Mouse (Mus musculus): ENCODE data around the gene Dpm3. TPM values are rescaled to one million over a fixed set of nuclear protein-coding genes. Genes with fewer than 3 reads are reported as not detected.

The Dpm3 gene
- polyA plus RNA-seq, 1 experiment from 2014 or later: 119 TPM

- no peak for TF ChIP-seq CTCF (IDR thresholded peaks at IDR 0.05; ENCODE audit: low read depth)
- Histone ChIP-seq H3K4me3 (ENCODE audit: low read depth, low read length) (no peak overlapping the region; the same call in 1 of the 2 replicates), H3K4me1 (ENCODE audit: insufficient read depth) (peaks cover 13% of the 10 kb centered on the region), H3K27ac (ENCODE audit: low read depth) (peak overlapping the region; percentile 19; the same call in 1 of the 2 replicates), H3K9me3 (ENCODE audit: low read depth, low read length) (no peaks in the 10 kb centered on the region), H3K27me3 (ENCODE audit: insufficient read depth, low read length) (no peaks in the 10 kb centered on the region), H3K4me2 (peak overlapping the region; percentile 77), H3K9ac (no peak overlapping the region), H3K36me3 (ENCODE audit: insufficient read depth) (peaks cover 28% of the 10 kb centered on the region)
- DNase-seq: no peak
- no peak for ATAC-seq (ENCODE audit: insufficient read depth)
- 60% methylated on average over 8 of the region's 8 CpGs for WGBS
These were observed 9.8 kb downstream of the Dpm3 start for GRCm38 (mm10) chr3:89268916-89269315.

- ATAC-seq (ENCODE audit: insufficient read depth) (peak; percentile 45), DNase-seq (peak; percentile 87)
- Histone ChIP-seq H3K27me3 (ENCODE audit: insufficient read depth, low read length) (no peaks in the 10 kb centered on the region), H3K4me1 (ENCODE audit: insufficient read depth) (peaks cover 13% of the 10 kb centered on the region), H3K9ac (peak within 1 kb of the TSS; percentile 69), H3K4me2 (peak within 1 kb of the TSS; percentile 77), H3K36me3 (ENCODE audit: insufficient read depth) (peaks cover 32% of the 10 kb centered on the region), H3K4me3 (ENCODE audit: low read depth, low read length) (peak within 1 kb of the TSS; percentile 55), H3K9me3 (ENCODE audit: low read depth, low read length) (no peaks in the 10 kb centered on the region), H3K27ac (ENCODE audit: low read depth) (peak within 1 kb of the TSS; percentile 89)
- peak; percentile 53 for TF ChIP-seq CTCF (IDR thresholded peaks at IDR 0.05; ENCODE audit: low read depth)
- WGBS: 2% methylated on average over 39 of the region's 39 CpGs
These were observed 11.0 kb downstream of the Dpm3 start, which contains the start of gene Slc50a1 for GRCm38 (mm10) chr3:89270051-89270755. Slc50a1 (minus strand) TSS chr3:89270570.

GRCm38 (mm10) chr3:89270891-89271290 is 11.7 kb downstream of the Dpm3 start:
- TF ChIP-seq CTCF (IDR thresholded peaks at IDR 0.05; ENCODE audit: low read depth): no peak
- Histone ChIP-seq H3K4me1 (ENCODE audit: insufficient read depth) (peaks cover 13% of the 10 kb centered on the region), H3K36me3 (ENCODE audit: insufficient read depth) (peaks cover 39% of the 10 kb centered on the region), H3K27ac (ENCODE audit: low read depth) (peak overlapping the region; percentile 89), H3K9ac (peak overlapping the region; percentile 69), H3K9me3 (ENCODE audit: low read depth, low read length) (no peaks in the 10 kb centered on the region), H3K27me3 (ENCODE audit: insufficient read depth, low read length) (no peaks in the 10 kb centered on the region), H3K4me3 (ENCODE audit: low read depth, low read length) (peak overlapping the region; percentile 55), H3K4me2 (peak overlapping the region; percentile 77)
- DNase-seq: peak; percentile 21
- no peak for ATAC-seq (ENCODE audit: insufficient read depth)
- WGBS: 61% methylated on average over 6 of the region's 6 CpGs

GRCm38 (mm10) chr3:89271760-89272159 is 12.6 kb downstream of the Dpm3 start:
- no peaks in the 10 kb centered on the region for H3K27me3 ChIP-seq (ENCODE audit: insufficient read depth, low read length)
- 61% methylated on average over 6 of the region's 6 CpGs for WGBS
- DNase-seq (peak; percentile 58), ATAC-seq (ENCODE audit: insufficient read depth) (no peak)
- no peak for TF ChIP-seq CTCF (IDR thresholded peaks at IDR 0.05; ENCODE audit: low read depth)
- H3K27ac ChIP-seq (ENCODE audit: low read depth): no peak overlapping the region
- no peak overlapping the region for H3K9ac ChIP-seq
- no peak overlapping the region for H3K4me2 ChIP-seq
- H3K9me3 ChIP-seq (ENCODE audit: low read depth, low read length): no peaks in the 10 kb centered on the region
- H3K4me3 ChIP-seq (ENCODE audit: low read depth, low read length): no peak overlapping the region
- H3K4me1 ChIP-seq (ENCODE audit: insufficient read depth): peaks cover 16% of the 10 kb centered on the region
- H3K36me3 ChIP-seq (ENCODE audit: insufficient read depth): peaks cover 43% of the 10 kb centered on the region

- ATAC-seq (ENCODE audit: insufficient read depth) (no peak), DNase-seq (no peak)
- Histone ChIP-seq H3K9ac (no peak overlapping the region), H3K27me3 (ENCODE audit: insufficient read depth, low read length) (peaks cover 11% of the 10 kb centered on the region), H3K4me2 (no peak overlapping the region), H3K4me1 (ENCODE audit: insufficient read depth) (peaks cover 11% of the 10 kb centered on the region; the same call in 1 of the 2 replicates), H3K4me3 (ENCODE audit: low read depth, low read length) (no peak overlapping the region), H3K36me3 (ENCODE audit: insufficient read depth) (peaks cover 28% of the 10 kb centered on the region), H3K27ac (ENCODE audit: low read depth) (no peak overlapping the region), H3K9me3 (ENCODE audit: low read depth, low read length) (no peaks in the 10 kb centered on the region)
- no peak for TF ChIP-seq CTCF (IDR thresholded peaks at IDR 0.05; ENCODE audit: low read depth)
- 88% methylated on average over 13 of the region's 13 CpGs for WGBS
These were observed 16.9 kb downstream of the Dpm3 start for GRCm38 (mm10) chr3:89276061-89276460.

GRCm38 (mm10) chr3:89277281-89278021 is 18.3 kb downstream of the Dpm3 start:
- peaks cover 9% of the 10 kb centered on the region; the same call in 1 of the 2 replicates for H3K4me1 ChIP-seq (ENCODE audit: insufficient read depth)
- DNase-seq (peak; percentile 63), ATAC-seq (ENCODE audit: insufficient read depth) (no peak)

GRCm38 (mm10) chr3:89278107-89278506 is 18.9 kb downstream of the Dpm3 start:
- DNase-seq: peak; percentile 51

More at GRCm38 (mm10) chr3:89277281-89278021, 18.3 kb downstream of the Dpm3 start:
- peaks cover 16% of the 10 kb centered on the region for H3K36me3 ChIP-seq (ENCODE audit: insufficient read depth)
- H3K4me2 ChIP-seq: peak overlapping the region; percentile 92
- H3K9ac ChIP-seq: peak overlapping the region; percentile 74
- peak overlapping the region; percentile 61 for H3K4me3 ChIP-seq (ENCODE audit: low read depth, low read length)
- 26% methylated on average over 14 of the region's 14 CpGs for WGBS
- 0 out of 2 replicates have a peak, but pooled peaks have one; percentile 3 for TF ChIP-seq CTCF (IDR thresholded peaks at IDR 0.05; ENCODE audit: low read depth)
- no peaks in the 10 kb centered on the region for H3K9me3 ChIP-seq (ENCODE audit: low read depth, low read length)
- peaks cover 18% of the 10 kb centered on the region for H3K27me3 ChIP-seq (ENCODE audit: insufficient read depth, low read length)
- H3K27ac ChIP-seq (ENCODE audit: low read depth): peak overlapping the region; percentile 94

More at GRCm38 (mm10) chr3:89278107-89278506, 18.9 kb downstream of the Dpm3 start:
- Histone ChIP-seq H3K9ac (peak overlapping the region; percentile 74), H3K27ac (ENCODE audit: low read depth) (peak overlapping the region; percentile 94), H3K4me3 (ENCODE audit: low read depth, low read length) (peak overlapping the region; percentile 61), H3K9me3 (ENCODE audit: low read depth, low read length) (no peaks in the 10 kb centered on the region), H3K27me3 (ENCODE audit: insufficient read depth, low read length) (peaks cover 18% of the 10 kb centered on the region), H3K4me1 (ENCODE audit: insufficient read depth) (peaks cover 9% of the 10 kb centered on the region; the same call in 1 of the 2 replicates), H3K36me3 (ENCODE audit: insufficient read depth) (peaks cover 15% of the 10 kb centered on the region), H3K4me2 (peak overlapping the region; percentile 92)
- TF ChIP-seq CTCF (IDR thresholded peaks at IDR 0.05; ENCODE audit: low read depth): no peak
- 48% methylated on average over 7 of the region's 7 CpGs for WGBS
- no peak for ATAC-seq (ENCODE audit: insufficient read depth)

Measured in lung, embryonic 14.5 days (tissue).